Mouse (Mus musculus): ENCODE measurements around the gene Sync. TPM values are rescaled to one million over a fixed set of nuclear protein-coding genes. Genes with fewer than 3 reads are reported as not detected.

Sync gene
- total RNA-seq (2014; rRNA removed) (0.52 and 0.54 TPM in 2 replicates), polyA plus RNA-seq (2015; fragmentation: Nextera tagmentation; extraction: Ambion mirVana) (0.48 and 0.79 TPM in 2 replicates)

DNA sequence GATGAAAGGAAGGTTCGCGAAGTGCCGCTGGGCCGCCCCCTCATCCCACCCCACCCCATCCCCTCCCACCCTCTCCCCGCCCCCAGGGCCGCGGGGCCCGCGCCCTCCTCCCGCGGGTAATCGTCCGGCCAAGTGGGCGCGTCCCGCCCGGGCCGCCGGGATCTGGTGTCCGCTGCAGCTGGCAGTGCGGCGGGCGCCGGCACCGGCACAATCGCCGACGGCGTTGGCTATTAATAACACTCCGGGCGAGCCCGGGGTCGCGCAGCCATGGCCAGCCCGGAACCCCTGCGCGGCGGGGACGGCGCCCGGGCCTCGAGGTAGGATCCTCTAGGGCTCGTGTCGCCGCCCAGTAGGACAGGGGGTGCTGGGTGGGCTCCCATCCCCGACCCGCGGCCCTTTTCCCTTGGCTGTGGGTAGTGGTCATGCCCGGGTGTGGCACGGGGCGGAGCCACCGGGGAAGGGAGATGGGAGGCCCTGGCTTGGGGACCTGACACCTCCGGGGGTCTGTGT lies at the start of gene Sync:
TSS of gene Sync (plus strand) at position 146 of the 510 bp plus-strand sequence.
- no peaks in the 10 kb centered on the region for H3K36me3 ChIP-seq (ENCODE audit: insufficient read depth)
- no peak within 1 kb of the TSS for H3K27ac ChIP-seq (ENCODE audit: low read depth, low read length)
- no peaks in the 10 kb centered on the region for H3K9me3 ChIP-seq (ENCODE audit: low read length)
- peak within 1 kb of the TSS; percentile 43 for H3K4me3 ChIP-seq (ENCODE audit: low read depth, low read length)
- no peak for DNase-seq
- peak within 1 kb of the TSS; percentile 40 for H3K9ac ChIP-seq
- no peak for TF ChIP-seq CTCF (IDR thresholded peaks at IDR 0.05; ENCODE audit: low read depth)
- WGBS: 2% methylated on average over 40 of the region's 53 CpGs
- ATAC-seq: peak; percentile 5; the same call in 1 of the 2 replicates
- H3K4me1 ChIP-seq (ENCODE audit: insufficient read depth): no peaks in the 10 kb centered on the region
- H3K4me2 ChIP-seq (ENCODE audit: low read depth): peak within 1 kb of the TSS; percentile 80
- H3K27me3 ChIP-seq (ENCODE audit: insufficient read depth, low read length): peaks cover 4% of the 10 kb centered on the region; the same call in 1 of the 2 replicates

DNA sequence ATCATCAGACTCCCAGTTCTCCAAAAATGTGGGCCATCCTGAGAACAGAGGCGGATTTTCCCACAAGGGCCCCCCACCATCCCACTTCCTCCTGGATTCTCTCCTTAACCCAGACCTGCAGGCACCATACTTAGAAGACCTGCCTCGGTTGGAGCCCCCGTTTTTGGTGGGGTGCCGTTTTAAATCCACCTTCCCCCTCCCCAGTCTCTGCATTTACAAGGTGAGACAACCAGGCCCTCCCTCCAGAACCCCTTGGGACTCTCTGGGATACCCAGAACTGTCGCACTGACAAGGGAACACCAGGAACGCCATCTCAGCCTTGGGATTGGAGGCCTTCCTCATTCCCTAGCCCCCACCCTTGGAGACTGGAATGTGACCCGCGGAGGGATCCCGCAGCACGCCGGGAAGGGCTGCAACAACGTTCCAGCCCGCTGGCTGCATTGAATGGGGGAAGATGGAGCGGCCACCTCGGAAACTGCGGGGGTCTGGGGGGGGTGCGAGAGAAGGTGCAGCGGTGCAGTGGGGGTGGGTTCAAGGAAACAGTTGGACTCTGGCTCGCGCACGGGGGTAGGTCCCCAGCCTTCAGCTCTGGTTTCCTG lies 49.5 kb upstream of the Sync start:
- H3K4me3 ChIP-seq (ENCODE audit: low read depth, low read length): peak overlapping the region; percentile 77
- peak overlapping the region; percentile 96 for H3K4me2 ChIP-seq (ENCODE audit: low read depth)
- H3K9me3 ChIP-seq (ENCODE audit: low read length): no peaks in the 10 kb centered on the region
- WGBS: 6% methylated on average over 21 of the region's 21 CpGs
- ATAC-seq: peak; percentile 23; the same call in 1 of the 2 replicates
- no peaks in the 10 kb centered on the region for H3K27me3 ChIP-seq (ENCODE audit: insufficient read depth, low read length)
- H3K9ac ChIP-seq: peak overlapping the region; percentile 66
- no peak overlapping the region for H3K27ac ChIP-seq (ENCODE audit: low read depth, low read length)
- no peaks in the 10 kb centered on the region; the same call in 1 of the 2 replicates for H3K4me1 ChIP-seq (ENCODE audit: insufficient read depth)
- DNase-seq: no peak
- TF ChIP-seq CTCF (IDR thresholded peaks at IDR 0.05; ENCODE audit: low read depth): no peak
- no peaks in the 10 kb centered on the region for H3K36me3 ChIP-seq (ENCODE audit: insufficient read depth)

DNA sequence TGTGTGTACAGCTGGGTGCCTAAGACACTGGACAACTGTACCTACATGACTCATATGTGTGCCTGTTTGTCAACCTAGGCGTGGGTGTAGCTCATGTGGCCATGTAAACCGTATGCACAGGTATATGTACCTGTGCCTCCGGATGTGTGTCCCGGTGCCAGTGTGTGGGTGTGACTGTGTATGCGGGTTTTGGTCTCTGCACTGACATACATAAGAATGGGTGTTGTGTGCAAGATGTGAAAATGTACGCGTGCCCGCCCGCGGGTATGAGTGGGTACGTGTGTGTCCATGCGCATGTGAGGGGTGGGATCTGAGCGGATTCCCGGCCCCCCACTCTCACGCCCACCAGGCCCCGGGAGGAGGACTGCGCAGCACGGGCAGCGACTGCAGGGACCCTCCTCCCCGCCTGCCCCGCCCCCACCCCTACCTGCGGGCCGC lies 48.8 kb upstream of the Sync start:
- peak overlapping the region; percentile 96 for H3K4me2 ChIP-seq (ENCODE audit: low read depth)
- H3K27ac ChIP-seq (ENCODE audit: low read depth, low read length): no peak overlapping the region
- no peaks in the 10 kb centered on the region for H3K9me3 ChIP-seq (ENCODE audit: low read length)
- DNase-seq: peak; percentile 55
- H3K27me3 ChIP-seq (ENCODE audit: insufficient read depth, low read length): no peaks in the 10 kb centered on the region
- WGBS: 2% methylated on average over 22 of the region's 23 CpGs
- no peaks in the 10 kb centered on the region; the same call in 1 of the 2 replicates for H3K4me1 ChIP-seq (ENCODE audit: insufficient read depth)
- H3K36me3 ChIP-seq (ENCODE audit: insufficient read depth): no peaks in the 10 kb centered on the region
- peak overlapping the region; percentile 77 for H3K4me3 ChIP-seq (ENCODE audit: low read depth, low read length)
- peak; percentile 59 for ATAC-seq
- no peak for TF ChIP-seq CTCF (IDR thresholded peaks at IDR 0.05; ENCODE audit: low read depth)
- H3K9ac ChIP-seq: peak overlapping the region; percentile 66

DNA sequence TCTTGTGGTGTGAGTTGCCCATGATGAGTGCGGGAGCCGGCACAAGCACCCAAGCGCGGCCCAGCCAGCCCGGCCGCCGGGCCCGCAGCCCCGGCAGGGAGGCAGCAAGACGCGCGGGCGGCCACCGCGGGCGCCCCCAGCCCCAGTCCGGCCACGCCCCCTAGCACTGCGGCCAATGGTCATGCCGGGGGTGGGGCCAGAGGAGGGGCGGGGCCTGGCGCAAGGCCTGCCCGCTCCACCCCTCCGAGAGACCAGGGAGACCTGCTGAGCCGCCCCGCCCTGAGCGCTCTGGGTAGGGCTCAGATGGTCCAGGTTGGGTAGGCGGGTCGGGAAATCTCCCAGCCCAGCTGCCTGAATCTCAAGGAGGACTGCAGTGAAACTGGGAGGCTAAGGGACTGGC lies 48.3 kb upstream of the Sync start:
- Histone ChIP-seq H3K27me3 (ENCODE audit: insufficient read depth, low read length) (no peaks in the 10 kb centered on the region), H3K9ac (peak overlapping the region; percentile 66), H3K4me1 (ENCODE audit: insufficient read depth) (no peaks in the 10 kb centered on the region; the same call in 1 of the 2 replicates), H3K9me3 (ENCODE audit: low read length) (no peaks in the 10 kb centered on the region), H3K4me2 (ENCODE audit: low read depth) (peak overlapping the region; percentile 96), H3K4me3 (ENCODE audit: low read depth, low read length) (peak overlapping the region; percentile 77), H3K36me3 (ENCODE audit: insufficient read depth) (no peaks in the 10 kb centered on the region), H3K27ac (ENCODE audit: low read depth, low read length) (no peak overlapping the region)
- no peak for TF ChIP-seq CTCF (IDR thresholded peaks at IDR 0.05; ENCODE audit: low read depth)
- WGBS: under 1% methylated on average over 21 of the region's 29 CpGs
- DNase-seq (peak; percentile 82), ATAC-seq (peak; percentile 76)

DNA sequence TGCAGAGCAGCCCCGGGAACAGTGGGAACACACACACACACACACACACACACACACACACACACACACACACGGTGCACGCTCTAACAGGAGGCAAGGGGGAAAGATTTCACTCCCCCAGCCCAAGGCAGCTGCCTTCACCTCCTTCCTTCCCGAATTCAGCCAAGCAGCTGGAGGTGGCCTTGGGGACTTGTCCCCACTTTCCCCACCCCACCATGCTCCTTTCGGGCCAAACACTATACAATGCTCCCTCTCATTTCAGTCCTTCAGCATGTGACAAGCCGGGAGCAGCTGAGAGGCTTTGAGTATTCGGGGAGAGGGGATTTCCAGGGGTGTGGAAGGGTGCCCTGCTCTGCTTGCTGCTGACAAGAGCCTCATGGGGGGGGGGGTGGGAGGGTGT lies 45.5 kb upstream of the Sync start:
- no peak for TF ChIP-seq CTCF (IDR thresholded peaks at IDR 0.05; ENCODE audit: low read depth)
- DNase-seq: no peak
- no peak overlapping the region for H3K27ac ChIP-seq (ENCODE audit: low read depth, low read length)
- 8% methylated on average over 7 of the region's 7 CpGs for WGBS
- H3K4me3 ChIP-seq (ENCODE audit: low read depth, low read length): no peak overlapping the region
- H3K27me3 ChIP-seq (ENCODE audit: insufficient read depth, low read length): peaks cover 7% of the 10 kb centered on the region
- H3K36me3 ChIP-seq (ENCODE audit: insufficient read depth): no peaks in the 10 kb centered on the region
- H3K9me3 ChIP-seq (ENCODE audit: low read length): no peaks in the 10 kb centered on the region
- no peak overlapping the region for H3K9ac ChIP-seq
- H3K4me1 ChIP-seq (ENCODE audit: insufficient read depth): no peaks in the 10 kb centered on the region; the same call in 1 of the 2 replicates
- H3K4me2 ChIP-seq (ENCODE audit: low read depth): no peak overlapping the region
- peak; percentile 46 for ATAC-seq

DNA sequence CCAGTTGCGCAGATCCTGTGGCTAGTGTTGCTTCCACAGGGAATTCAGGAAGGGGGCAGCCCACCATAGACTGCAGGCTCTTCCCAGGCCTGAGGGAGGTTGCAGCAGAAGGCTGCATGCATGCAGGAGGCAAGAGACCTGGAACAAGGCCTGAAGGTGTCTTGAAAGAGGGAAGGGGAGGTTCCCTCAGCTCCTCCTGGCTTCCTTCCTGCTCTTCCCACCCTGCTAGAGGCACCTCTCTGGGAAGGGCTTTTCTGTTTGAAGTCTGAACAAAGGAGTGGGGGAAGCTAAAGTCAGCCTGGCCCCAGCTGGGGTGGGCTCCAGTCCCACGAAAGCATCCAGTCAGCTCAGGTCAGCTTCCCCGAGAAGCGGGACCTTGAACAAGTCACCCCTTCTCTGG lies 45.1 kb upstream of the Sync start:
- ATAC-seq (no peak), DNase-seq (no peak)
- H3K4me3 ChIP-seq (ENCODE audit: low read depth, low read length): no peak overlapping the region
- H3K9me3 ChIP-seq (ENCODE audit: low read length): no peaks in the 10 kb centered on the region
- peaks cover 11% of the 10 kb centered on the region for H3K27me3 ChIP-seq (ENCODE audit: insufficient read depth, low read length)
- no peaks in the 10 kb centered on the region; the same call in 1 of the 2 replicates for H3K4me1 ChIP-seq (ENCODE audit: insufficient read depth)
- no peak overlapping the region for H3K27ac ChIP-seq (ENCODE audit: low read depth, low read length)
- no peak overlapping the region for H3K4me2 ChIP-seq (ENCODE audit: low read depth)
- no peak overlapping the region for H3K9ac ChIP-seq
- H3K36me3 ChIP-seq (ENCODE audit: insufficient read depth): no peaks in the 10 kb centered on the region
- 34% methylated on average over 4 of the region's 4 CpGs for WGBS
- TF ChIP-seq CTCF (IDR thresholded peaks at IDR 0.05; ENCODE audit: low read depth): no peak

DNA sequence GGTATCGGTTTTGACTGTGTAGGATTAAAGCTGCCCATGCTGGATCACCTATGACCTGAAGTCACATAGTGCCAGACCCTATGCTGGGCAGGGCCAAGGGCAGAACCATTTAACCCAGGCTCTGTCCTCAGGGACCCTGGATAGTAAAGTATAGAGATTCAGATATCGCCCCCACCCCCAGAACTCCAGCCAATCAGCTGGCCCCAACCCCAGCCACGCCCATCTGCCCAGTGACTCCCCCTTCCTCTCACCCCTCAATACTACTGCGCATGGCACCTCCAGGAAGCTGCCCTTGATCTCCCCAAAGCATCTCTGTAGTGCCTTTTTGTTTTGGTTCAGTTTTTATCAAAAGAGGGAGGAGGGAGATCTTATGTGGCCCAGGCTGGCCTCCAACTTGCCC lies 44.7 kb upstream of the Sync start:
- ATAC-seq (no peak), DNase-seq (no peak)
- no peak overlapping the region for H3K4me3 ChIP-seq (ENCODE audit: low read depth, low read length)
- H3K27ac ChIP-seq (ENCODE audit: low read depth, low read length): no peak overlapping the region
- no peaks in the 10 kb centered on the region; the same call in 1 of the 2 replicates for H3K4me1 ChIP-seq (ENCODE audit: insufficient read depth)
- H3K9ac ChIP-seq: no peak overlapping the region
- no peak overlapping the region for H3K4me2 ChIP-seq (ENCODE audit: low read depth)
- no peak for TF ChIP-seq CTCF (IDR thresholded peaks at IDR 0.05; ENCODE audit: low read depth)
- H3K36me3 ChIP-seq (ENCODE audit: insufficient read depth): no peaks in the 10 kb centered on the region
- H3K9me3 ChIP-seq (ENCODE audit: low read length): no peaks in the 10 kb centered on the region
- 35% methylated on average over 4 of the region's 4 CpGs for WGBS
- peaks cover 16% of the 10 kb centered on the region for H3K27me3 ChIP-seq (ENCODE audit: insufficient read depth, low read length)

All from forebrain, postnatal 0 days (tissue).